Mouse (Mus musculus): Measurements from ENCODE around the gene Gng12.

Gene Gng12

GRCm38 (mm10) chr6:66908327-66908973 is 12.3 kb downstream of the Gng12 start:
- no peak for TF ChIP-seq GATA4 (IDR thresholded peaks at IDR 0.05; ENCODE audit: insufficient replicate concordance, low read length)

GRCm38 (mm10) chr6:66910493-66911435 is 14.6 kb downstream of the Gng12 start:
- no peak for TF ChIP-seq GATA4 (IDR thresholded peaks at IDR 0.05; ENCODE audit: insufficient replicate concordance, low read length)

- TF ChIP-seq GATA4 (IDR thresholded peaks at IDR 0.05; ENCODE audit: insufficient replicate concordance, low read length) = no peak
Measured at GRCm38 (mm10) chr6:66913355-66913754, 17.2 kb downstream of the Gng12 start.

GRCm38 (mm10) chr6:66915592-66915991 is 19.4 kb downstream of the Gng12 start:
- TF ChIP-seq GATA4 (IDR thresholded peaks at IDR 0.05; ENCODE audit: insufficient replicate concordance, low read length) = no peak

GRCm38 (mm10) chr6:66917032-66917431 is 20.8 kb downstream of the Gng12 start:
- TF ChIP-seq GATA4 (IDR thresholded peaks at IDR 0.05; ENCODE audit: insufficient replicate concordance, low read length) = no peak

- TF ChIP-seq GATA4 (IDR thresholded peaks at IDR 0.05; ENCODE audit: insufficient replicate concordance, low read length) = no peak
Measured at GRCm38 (mm10) chr6:66920786-66921185, 24.6 kb downstream of the Gng12 start.

- TF ChIP-seq GATA4 (IDR thresholded peaks at IDR 0.05; ENCODE audit: insufficient replicate concordance, low read length) = no peak
Measured at GRCm38 (mm10) chr6:66921755-66922154, 25.6 kb downstream of the Gng12 start.

- TF ChIP-seq GATA4 (IDR thresholded peaks at IDR 0.05; ENCODE audit: insufficient replicate concordance, low read length) = no peak
Measured at GRCm38 (mm10) chr6:66922501-66922900, 26.3 kb downstream of the Gng12 start.

GRCm38 (mm10) chr6:66923851-66924250 is 27.7 kb downstream of the Gng12 start:
- no peak for TF ChIP-seq GATA4 (IDR thresholded peaks at IDR 0.05; ENCODE audit: insufficient replicate concordance, low read length)

GRCm38 (mm10) chr6:66924315-66924965 is 28.2 kb downstream of the Gng12 start:
- no peak for TF ChIP-seq GATA4 (IDR thresholded peaks at IDR 0.05; ENCODE audit: insufficient replicate concordance, low read length)

- no peak for TF ChIP-seq GATA4 (IDR thresholded peaks at IDR 0.05; ENCODE audit: insufficient replicate concordance, low read length)
Measured at GRCm38 (mm10) chr6:66926269-66926668, 30.1 kb downstream of the Gng12 start.

GRCm38 (mm10) chr6:66928972-66929645 is 32.9 kb downstream of the Gng12 start:
- no peak for TF ChIP-seq GATA4 (IDR thresholded peaks at IDR 0.05; ENCODE audit: insufficient replicate concordance, low read length)

- TF ChIP-seq GATA4 (IDR thresholded peaks at IDR 0.05; ENCODE audit: insufficient replicate concordance, low read length) = no peak
Measured at GRCm38 (mm10) chr6:66929694-66930093, 33.5 kb downstream of the Gng12 start.

GRCm38 (mm10) chr6:66932206-66932819 is 36.1 kb downstream of the Gng12 start:
- no peak for TF ChIP-seq GATA4 (IDR thresholded peaks at IDR 0.05; ENCODE audit: insufficient replicate concordance, low read length)

All from liver, adult (tissue).